Mouse (Mus musculus): ENCODE results near the gene Mid1. TPM values are rescaled to one million over a fixed set of nuclear protein-coding genes. Genes with fewer than 3 reads are reported as not detected.

The Mid1 gene
- polyA plus RNA-seq, 2 experiments = 12.5 to 17.3 TPM

DNA sequence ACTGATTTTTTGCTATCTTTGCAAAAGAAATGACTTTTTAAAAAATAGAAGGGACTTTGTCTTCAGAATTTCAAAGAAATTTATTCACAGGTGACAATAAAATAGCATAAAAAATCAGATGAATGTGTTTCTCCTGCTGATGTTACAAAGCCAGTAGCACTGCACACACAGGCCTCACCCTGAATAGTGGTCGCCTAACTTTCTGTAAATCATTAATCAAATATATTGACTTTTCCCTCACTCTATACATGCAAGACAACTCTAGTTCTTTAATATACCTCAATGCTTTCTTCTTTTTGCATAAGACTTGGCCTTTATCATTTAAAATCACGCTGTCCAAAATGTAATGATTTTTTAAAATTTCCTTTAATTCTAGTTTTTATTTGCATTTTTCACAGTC lies 126.8 kb downstream of the Mid1 start:
- no peak for TF ChIP-seq POLR2A (IDR thresholded peaks at IDR 0.05; ENCODE audit: borderline replicate concordance, extremely low read depth, insufficient read depth, insufficient read length)

GRCm38 (mm10) chrX:169813673-169814072 lies 128.7 kb downstream of the Mid1 start:
- H3K9ac ChIP-seq (ENCODE audit: low read depth, low read length, severe bottlenecking) = no peak overlapping the region
- no peak for TF ChIP-seq POLR2A (IDR thresholded peaks at IDR 0.05; ENCODE audit: borderline replicate concordance, extremely low read depth, insufficient read depth, insufficient read length)
- no peak for ATAC-seq (ENCODE audit: low FRiP score, low read depth)
- no peak overlapping the region for H3K4me3 ChIP-seq (replicated peaks; ENCODE audit: low read length)
- no peak overlapping the region for H3K27ac ChIP-seq (replicated peaks; ENCODE audit: low read depth, low read length)
- no peak overlapping the region for H3K4me2 ChIP-seq (replicated peaks; ENCODE audit: low read depth, low read length, severe bottlenecking)
- H3K36me3 ChIP-seq (ENCODE audit: control insufficient read depth, insufficient read depth, low read length) = no peaks in the 10 kb centered on the region
- DNase-seq (ENCODE audit: low spot score) = no peak
- H3K4me1 ChIP-seq (ENCODE audit: control insufficient read depth, insufficient read depth, low read length) = no peaks in the 10 kb centered on the region
- WGBS = 38% methylated on average over 1 of the region's 1 CpGs
- no peaks in the 10 kb centered on the region; the same call in 1 of the 2 replicates for H3K27me3 ChIP-seq (ENCODE audit: control insufficient read depth, insufficient read depth, low read length)
- H3K9me3 ChIP-seq (ENCODE audit: control insufficient read depth, low read length) = no peaks in the 10 kb centered on the region

More for the DNA sequence above, 126.8 kb downstream of the Mid1 start:
- Histone ChIP-seq H3K36me3 (ENCODE audit: control insufficient read depth, insufficient read depth, low read length) (no peaks in the 10 kb centered on the region), H3K9me3 (ENCODE audit: control insufficient read depth, low read length) (no peaks in the 10 kb centered on the region), H3K9ac (ENCODE audit: low read depth, low read length, severe bottlenecking) (no peak overlapping the region), H3K4me2 (replicated peaks; ENCODE audit: low read depth, low read length, severe bottlenecking) (no peak overlapping the region), H3K27ac (replicated peaks; ENCODE audit: low read depth, low read length) (no peak overlapping the region), H3K27me3 (ENCODE audit: control insufficient read depth, insufficient read depth, low read length) (no peaks in the 10 kb centered on the region; the same call in 1 of the 2 replicates), H3K4me3 (replicated peaks; ENCODE audit: low read length) (no peak overlapping the region), H3K4me1 (ENCODE audit: control insufficient read depth, insufficient read depth, low read length) (no peaks in the 10 kb centered on the region)
- ATAC-seq (ENCODE audit: low FRiP score, low read depth) = no peak
- WGBS = 84% methylated on average over 2 of the region's 2 CpGs
- no peak for DNase-seq (ENCODE audit: low spot score)

DNA sequence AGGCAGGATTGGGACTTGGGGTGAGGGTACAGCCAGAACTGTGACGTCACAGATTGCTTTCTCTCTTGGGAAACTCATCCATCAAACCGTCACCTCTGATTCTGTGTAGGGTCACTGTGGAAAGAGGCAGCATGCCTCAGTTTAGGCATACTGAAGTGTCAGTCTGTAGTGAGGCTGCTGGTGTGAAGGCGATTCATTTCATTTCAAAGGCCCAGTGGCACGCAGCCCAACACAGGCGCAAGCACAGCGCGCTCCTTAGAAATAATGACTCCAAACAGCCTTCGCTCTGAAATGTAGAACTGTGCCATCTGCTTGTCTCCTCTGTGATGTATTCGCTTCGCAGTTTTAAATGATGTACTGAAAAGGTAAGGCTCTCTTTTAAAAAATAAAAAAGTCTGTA lies 141.9 kb downstream of the Mid1 start:
- Histone ChIP-seq H3K27ac (replicated peaks; ENCODE audit: low read depth, low read length) (no peak overlapping the region), H3K4me3 (replicated peaks; ENCODE audit: low read length) (no peak overlapping the region), H3K9me3 (ENCODE audit: control insufficient read depth, low read length) (no peaks in the 10 kb centered on the region), H3K9ac (ENCODE audit: low read depth, low read length, severe bottlenecking) (no peak overlapping the region), H3K4me2 (replicated peaks; ENCODE audit: low read depth, low read length, severe bottlenecking) (no peak overlapping the region), H3K36me3 (ENCODE audit: control insufficient read depth, insufficient read depth, low read length) (no peaks in the 10 kb centered on the region), H3K4me1 (ENCODE audit: control insufficient read depth, insufficient read depth, low read length) (no peaks in the 10 kb centered on the region), H3K27me3 (ENCODE audit: control insufficient read depth, insufficient read depth, low read length) (peaks cover 4% of the 10 kb centered on the region; the same call in 1 of the 2 replicates)
- WGBS = 60% methylated on average over 10 of the region's 10 CpGs
- no peak for ATAC-seq (ENCODE audit: low FRiP score, low read depth)
- no peak for TF ChIP-seq POLR2A (IDR thresholded peaks at IDR 0.05; ENCODE audit: borderline replicate concordance, extremely low read depth, insufficient read depth, insufficient read length)
- no peak for DNase-seq (ENCODE audit: low spot score)

GRCm38 (mm10) chrX:169827720-169828119 lies 142.7 kb downstream of the Mid1 start:
- DNase-seq (ENCODE audit: low spot score) = no peak
- ATAC-seq (ENCODE audit: low FRiP score, low read depth) = no peak
- no peak overlapping the region for H3K27ac ChIP-seq (replicated peaks; ENCODE audit: low read depth, low read length)

GRCm38 (mm10) chrX:169828136-169828535 lies 143.1 kb downstream of the Mid1 start:
- Histone ChIP-seq H3K9ac (ENCODE audit: low read depth, low read length, severe bottlenecking) (no peak overlapping the region), H3K4me2 (replicated peaks; ENCODE audit: low read depth, low read length, severe bottlenecking) (no peak overlapping the region), H3K4me1 (ENCODE audit: control insufficient read depth, insufficient read depth, low read length) (no peaks in the 10 kb centered on the region), H3K4me3 (replicated peaks; ENCODE audit: low read length) (no peak overlapping the region), H3K9me3 (ENCODE audit: control insufficient read depth, low read length) (no peaks in the 10 kb centered on the region), H3K36me3 (ENCODE audit: control insufficient read depth, insufficient read depth, low read length) (no peaks in the 10 kb centered on the region), H3K27me3 (ENCODE audit: control insufficient read depth, insufficient read depth, low read length) (peaks cover 4% of the 10 kb centered on the region; the same call in 1 of the 2 replicates), H3K27ac (replicated peaks; ENCODE audit: low read depth, low read length) (no peak overlapping the region)
- DNase-seq (ENCODE audit: low spot score) (no peak), ATAC-seq (ENCODE audit: low FRiP score, low read depth) (no peak)
- TF ChIP-seq POLR2A (IDR thresholded peaks at IDR 0.05; ENCODE audit: borderline replicate concordance, extremely low read depth, insufficient read depth, insufficient read length) = no peak
- 47% methylated on average over 5 of the region's 5 CpGs for WGBS

More at GRCm38 (mm10) chrX:169827720-169828119, 142.7 kb downstream of the Mid1 start:
- Histone ChIP-seq H3K4me1 (ENCODE audit: control insufficient read depth, insufficient read depth, low read length) (no peaks in the 10 kb centered on the region), H3K36me3 (ENCODE audit: control insufficient read depth, insufficient read depth, low read length) (no peaks in the 10 kb centered on the region), H3K27me3 (ENCODE audit: control insufficient read depth, insufficient read depth, low read length) (peaks cover 4% of the 10 kb centered on the region; the same call in 1 of the 2 replicates), H3K9ac (ENCODE audit: low read depth, low read length, severe bottlenecking) (no peak overlapping the region), H3K4me2 (replicated peaks; ENCODE audit: low read depth, low read length, severe bottlenecking) (no peak overlapping the region), H3K9me3 (ENCODE audit: control insufficient read depth, low read length) (no peaks in the 10 kb centered on the region), H3K4me3 (replicated peaks; ENCODE audit: low read length) (no peak overlapping the region)
- WGBS = 26% methylated on average over 7 of the region's 7 CpGs
- no peak for TF ChIP-seq POLR2A (IDR thresholded peaks at IDR 0.05; ENCODE audit: borderline replicate concordance, extremely low read depth, insufficient read depth, insufficient read length)

DNA sequence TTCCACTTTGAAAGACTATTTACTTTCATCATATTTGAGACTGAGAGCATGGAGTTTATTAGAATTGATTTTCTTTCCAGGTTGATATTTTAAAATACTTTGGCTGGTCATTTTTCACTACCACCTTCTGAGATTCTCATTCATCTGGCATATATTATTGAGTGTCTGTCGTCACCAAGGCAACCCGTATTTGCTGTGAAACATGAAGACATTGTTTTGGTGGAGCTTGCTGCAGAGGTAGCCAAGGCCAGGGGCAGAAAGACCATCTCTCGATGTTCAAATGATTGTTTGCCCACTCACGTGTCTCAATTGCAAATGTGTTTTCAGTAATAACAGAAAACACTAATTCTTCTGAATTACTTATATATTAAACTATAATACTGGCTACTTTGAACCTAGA lies 145.1 kb downstream of the Mid1 start:
- TF ChIP-seq POLR2A (IDR thresholded peaks at IDR 0.05; ENCODE audit: borderline replicate concordance, extremely low read depth, insufficient read depth, insufficient read length) = no peak
- H3K9ac ChIP-seq (ENCODE audit: low read depth, low read length, severe bottlenecking) = no peak overlapping the region

More for the DNA sequence above, 145.1 kb downstream of the Mid1 start:
- H3K9me3 ChIP-seq (ENCODE audit: control insufficient read depth, low read length) = no peaks in the 10 kb centered on the region
- no peak overlapping the region for H3K27ac ChIP-seq (replicated peaks; ENCODE audit: low read depth, low read length)
- H3K27me3 ChIP-seq (ENCODE audit: control insufficient read depth, insufficient read depth, low read length) = peaks cover 4% of the 10 kb centered on the region; the same call in 1 of the 2 replicates
- no peak for ATAC-seq (ENCODE audit: low FRiP score, low read depth)
- no peak overlapping the region for H3K4me2 ChIP-seq (replicated peaks; ENCODE audit: low read depth, low read length, severe bottlenecking)
- H3K36me3 ChIP-seq (ENCODE audit: control insufficient read depth, insufficient read depth, low read length) = no peaks in the 10 kb centered on the region
- no peak for DNase-seq (ENCODE audit: low spot score)
- H3K4me1 ChIP-seq (ENCODE audit: control insufficient read depth, insufficient read depth, low read length) = no peaks in the 10 kb centered on the region
- 60% methylated on average over 4 of the region's 4 CpGs for WGBS
- no peak overlapping the region for H3K4me3 ChIP-seq (replicated peaks; ENCODE audit: low read length)
